Mouse (Mus musculus): ENCODE data around the gene Gm11172. TPM values are rescaled to one million over a fixed set of nuclear protein-coding genes. Genes with fewer than 3 reads are reported as not detected.

The Gm11172 gene
- not detected in 2 replicates for polyA plus RNA-seq (2015; fragmentation: Nextera tagmentation; extraction: Ambion mirVana)

GRCm38 (mm10) chr16:10812865-10813371 is at the start of gene Gm11172:
TSS of gene Gm11172 (plus strand) at chr16:10812915.
- no peak for ATAC-seq
- Histone ChIP-seq H3K4me1 (replicated peaks; ENCODE audit: control insufficient read depth, insufficient read depth, low read length) (no peaks in the 10 kb centered on the region), H3K36me3 (ENCODE audit: control insufficient read depth, insufficient read depth) (no peaks in the 10 kb centered on the region), H3K9me3 (ENCODE audit: control insufficient read depth, low read length) (no peaks in the 10 kb centered on the region), H3K9ac (replicated peaks; ENCODE audit: low read depth, low read length) (no peak within 1 kb of the TSS), H3K27me3 (replicated peaks; ENCODE audit: control insufficient read depth, insufficient read depth, low read length) (no peaks in the 10 kb centered on the region), H3K4me2 (ENCODE audit: low read length) (no peak within 1 kb of the TSS), H3K27ac (ENCODE audit: low read length) (no peak within 1 kb of the TSS), H3K4me3 (replicated peaks; ENCODE audit: low read length) (no peak within 1 kb of the TSS)
- WGBS = 84% methylated on average over 2 of the region's 2 CpGs

GRCm38 (mm10) chr16:10763540-10764264 is 49.0 kb upstream of the Gm11172 start:
- ATAC-seq = no peak
- Histone ChIP-seq H3K4me3 (replicated peaks; ENCODE audit: low read length) (no peak overlapping the region), H3K36me3 (ENCODE audit: control insufficient read depth, insufficient read depth) (no peaks in the 10 kb centered on the region), H3K4me1 (replicated peaks; ENCODE audit: control insufficient read depth, insufficient read depth, low read length) (no peaks in the 10 kb centered on the region), H3K9me3 (ENCODE audit: control insufficient read depth, low read length) (no peaks in the 10 kb centered on the region), H3K27me3 (replicated peaks; ENCODE audit: control insufficient read depth, insufficient read depth, low read length) (no peaks in the 10 kb centered on the region), H3K9ac (replicated peaks; ENCODE audit: low read depth, low read length) (no peak overlapping the region), H3K4me2 (ENCODE audit: low read length) (no peak overlapping the region), H3K27ac (ENCODE audit: low read length) (no peak overlapping the region)
- 61% methylated on average over 6 of the region's 6 CpGs for WGBS

GRCm38 (mm10) chr16:10764323-10764722 is 48.4 kb upstream of the Gm11172 start:
- Histone ChIP-seq H3K27ac (ENCODE audit: low read length) (no peak overlapping the region), H3K27me3 (replicated peaks; ENCODE audit: control insufficient read depth, insufficient read depth, low read length) (no peaks in the 10 kb centered on the region), H3K36me3 (ENCODE audit: control insufficient read depth, insufficient read depth) (no peaks in the 10 kb centered on the region), H3K4me3 (replicated peaks; ENCODE audit: low read length) (no peak overlapping the region), H3K4me2 (ENCODE audit: low read length) (no peak overlapping the region), H3K4me1 (replicated peaks; ENCODE audit: control insufficient read depth, insufficient read depth, low read length) (no peaks in the 10 kb centered on the region), H3K9ac (replicated peaks; ENCODE audit: low read depth, low read length) (no peak overlapping the region), H3K9me3 (ENCODE audit: control insufficient read depth, low read length) (no peaks in the 10 kb centered on the region)
- WGBS = 74% methylated on average over 2 of the region's 2 CpGs
- ATAC-seq = no peak

GRCm38 (mm10) chr16:10767158-10767557 is 45.6 kb upstream of the Gm11172 start:
- Histone ChIP-seq H3K9me3 (ENCODE audit: control insufficient read depth, low read length) (no peaks in the 10 kb centered on the region), H3K4me3 (replicated peaks; ENCODE audit: low read length) (no peak overlapping the region), H3K36me3 (ENCODE audit: control insufficient read depth, insufficient read depth) (no peaks in the 10 kb centered on the region), H3K27ac (ENCODE audit: low read length) (no peak overlapping the region), H3K4me2 (ENCODE audit: low read length) (no peak overlapping the region), H3K9ac (replicated peaks; ENCODE audit: low read depth, low read length) (no peak overlapping the region), H3K4me1 (replicated peaks; ENCODE audit: control insufficient read depth, insufficient read depth, low read length) (no peaks in the 10 kb centered on the region), H3K27me3 (replicated peaks; ENCODE audit: control insufficient read depth, insufficient read depth, low read length) (no peaks in the 10 kb centered on the region)
- 40% methylated on average over 4 of the region's 4 CpGs for WGBS
- no peak for ATAC-seq

GRCm38 (mm10) chr16:10768821-10769220 is 43.9 kb upstream of the Gm11172 start:
- ATAC-seq = no peak
- Histone ChIP-seq H3K4me1 (replicated peaks; ENCODE audit: control insufficient read depth, insufficient read depth, low read length) (no peaks in the 10 kb centered on the region), H3K27me3 (replicated peaks; ENCODE audit: control insufficient read depth, insufficient read depth, low read length) (no peaks in the 10 kb centered on the region), H3K9me3 (ENCODE audit: control insufficient read depth, low read length) (no peaks in the 10 kb centered on the region), H3K4me3 (replicated peaks; ENCODE audit: low read length) (no peak overlapping the region), H3K4me2 (ENCODE audit: low read length) (no peak overlapping the region), H3K9ac (replicated peaks; ENCODE audit: low read depth, low read length) (no peak overlapping the region), H3K36me3 (ENCODE audit: control insufficient read depth, insufficient read depth) (no peaks in the 10 kb centered on the region), H3K27ac (ENCODE audit: low read length) (no peak overlapping the region)
- WGBS = 69% methylated on average over 9 of the region's 9 CpGs

GRCm38 (mm10) chr16:10769661-10770060 is 43.1 kb upstream of the Gm11172 start:
- Histone ChIP-seq H3K36me3 (ENCODE audit: control insufficient read depth, insufficient read depth) (no peaks in the 10 kb centered on the region), H3K9ac (replicated peaks; ENCODE audit: low read depth, low read length) (no peak overlapping the region), H3K4me2 (ENCODE audit: low read length) (no peak overlapping the region), H3K9me3 (ENCODE audit: control insufficient read depth, low read length) (no peaks in the 10 kb centered on the region), H3K27me3 (replicated peaks; ENCODE audit: control insufficient read depth, insufficient read depth, low read length) (no peaks in the 10 kb centered on the region), H3K4me3 (replicated peaks; ENCODE audit: low read length) (no peak overlapping the region), H3K27ac (ENCODE audit: low read length) (no peak overlapping the region), H3K4me1 (replicated peaks; ENCODE audit: control insufficient read depth, insufficient read depth, low read length) (no peaks in the 10 kb centered on the region)
- no peak for ATAC-seq
- WGBS = 46% methylated on average over 2 of the region's 2 CpGs

GRCm38 (mm10) chr16:10770531-10771325 is 42.0 kb upstream of the Gm11172 start:
- no peaks in the 10 kb centered on the region for H3K27me3 ChIP-seq (replicated peaks; ENCODE audit: control insufficient read depth, insufficient read depth, low read length)
- H3K4me3 ChIP-seq (replicated peaks; ENCODE audit: low read length) = no peak overlapping the region
- no peaks in the 10 kb centered on the region for H3K4me1 ChIP-seq (replicated peaks; ENCODE audit: control insufficient read depth, insufficient read depth, low read length)
- no peak overlapping the region for H3K4me2 ChIP-seq (ENCODE audit: low read length)
- no peak for ATAC-seq
- H3K9me3 ChIP-seq (ENCODE audit: control insufficient read depth, low read length) = no peaks in the 10 kb centered on the region
- H3K9ac ChIP-seq (replicated peaks; ENCODE audit: low read depth, low read length) = no peak overlapping the region
- no peak overlapping the region for H3K27ac ChIP-seq (ENCODE audit: low read length)
- WGBS = 48% methylated on average over 4 of the region's 4 CpGs
- H3K36me3 ChIP-seq (ENCODE audit: control insufficient read depth, insufficient read depth) = no peaks in the 10 kb centered on the region

- ATAC-seq = no peak
- Histone ChIP-seq H3K4me3 (replicated peaks; ENCODE audit: low read length) (no peak overlapping the region), H3K9me3 (ENCODE audit: control insufficient read depth, low read length) (no peaks in the 10 kb centered on the region), H3K36me3 (ENCODE audit: control insufficient read depth, insufficient read depth) (no peaks in the 10 kb centered on the region), H3K4me1 (replicated peaks; ENCODE audit: control insufficient read depth, insufficient read depth, low read length) (no peaks in the 10 kb centered on the region), H3K27me3 (replicated peaks; ENCODE audit: control insufficient read depth, insufficient read depth, low read length) (no peaks in the 10 kb centered on the region), H3K9ac (replicated peaks; ENCODE audit: low read depth, low read length) (no peak overlapping the region), H3K27ac (ENCODE audit: low read length) (no peak overlapping the region), H3K4me2 (ENCODE audit: low read length) (no peak overlapping the region)
- WGBS = 75% methylated on average over 19 of the region's 19 CpGs
These were observed 40.8 kb upstream of the Gm11172 start for GRCm38 (mm10) chr16:10771769-10772510.

- Histone ChIP-seq H3K4me3 (replicated peaks; ENCODE audit: low read length) (no peak overlapping the region), H3K4me1 (replicated peaks; ENCODE audit: control insufficient read depth, insufficient read depth, low read length) (no peaks in the 10 kb centered on the region), H3K27me3 (replicated peaks; ENCODE audit: control insufficient read depth, insufficient read depth, low read length) (no peaks in the 10 kb centered on the region), H3K36me3 (ENCODE audit: control insufficient read depth, insufficient read depth) (no peaks in the 10 kb centered on the region), H3K27ac (ENCODE audit: low read length) (no peak overlapping the region), H3K9me3 (ENCODE audit: control insufficient read depth, low read length) (no peaks in the 10 kb centered on the region), H3K9ac (replicated peaks; ENCODE audit: low read depth, low read length) (no peak overlapping the region), H3K4me2 (ENCODE audit: low read length) (no peak overlapping the region)
- ATAC-seq = no peak
- WGBS = 91% methylated on average over 8 of the region's 8 CpGs
These were observed 39.2 kb upstream of the Gm11172 start for GRCm38 (mm10) chr16:10773543-10773942.
